Mouse (Mus musculus): Measurements from ENCODE around the gene Dnlz. TPM values are rescaled to one million over a fixed set of nuclear protein-coding genes. Genes with fewer than 3 reads are reported as not detected.

Gene Dnlz
- polyA plus RNA-seq, 1 experiment from 2014 or later: 35.0 TPM

DNA sequence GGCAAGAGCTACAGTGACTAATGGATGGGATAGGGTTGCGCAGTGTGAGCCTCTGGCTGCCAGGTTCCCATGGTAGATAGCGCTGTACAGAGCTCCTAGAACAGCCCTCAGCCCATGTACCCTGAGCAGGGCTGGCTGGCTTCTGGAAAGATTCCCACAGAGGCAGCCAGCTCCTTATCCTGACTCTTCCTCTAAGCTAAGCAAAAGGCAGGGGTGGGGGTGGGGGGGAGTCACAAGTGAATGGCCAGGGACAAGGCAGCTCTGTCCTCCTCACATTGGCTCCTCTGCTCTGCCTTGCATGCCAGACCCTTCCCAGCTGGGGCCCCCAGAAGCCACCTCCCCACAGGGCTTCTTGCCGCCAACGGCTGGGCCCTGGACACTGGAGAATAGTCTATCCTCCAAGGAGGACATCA is 21.8 kb downstream of the Dnlz start:
- no peak overlapping the region for H3K27ac ChIP-seq (ENCODE audit: low read depth, low read length)
- no peak for ATAC-seq (ENCODE audit: low FRiP score)
- WGBS: 84% methylated on average over 4 of the region's 4 CpGs
- H3K9me3 ChIP-seq (ENCODE audit: control insufficient read depth, low read length): no peaks in the 10 kb centered on the region
- H3K36me3 ChIP-seq (ENCODE audit: control insufficient read depth, insufficient read depth, low read length): peaks cover 28% of the 10 kb centered on the region
- H3K4me3 ChIP-seq (ENCODE audit: low read depth, low read length): no peak overlapping the region
- H3K4me1 ChIP-seq (ENCODE audit: control insufficient read depth, insufficient read depth, low read length): no peaks in the 10 kb centered on the region
- DNase-seq (ENCODE audit: low spot score, missing footprints): no peak
- no peak overlapping the region for H3K9ac ChIP-seq (ENCODE audit: low read length)
- H3K4me2 ChIP-seq: no peak overlapping the region
- H3K27me3 ChIP-seq (ENCODE audit: control insufficient read depth, insufficient read depth, low read length): no peaks in the 10 kb centered on the region

DNA sequence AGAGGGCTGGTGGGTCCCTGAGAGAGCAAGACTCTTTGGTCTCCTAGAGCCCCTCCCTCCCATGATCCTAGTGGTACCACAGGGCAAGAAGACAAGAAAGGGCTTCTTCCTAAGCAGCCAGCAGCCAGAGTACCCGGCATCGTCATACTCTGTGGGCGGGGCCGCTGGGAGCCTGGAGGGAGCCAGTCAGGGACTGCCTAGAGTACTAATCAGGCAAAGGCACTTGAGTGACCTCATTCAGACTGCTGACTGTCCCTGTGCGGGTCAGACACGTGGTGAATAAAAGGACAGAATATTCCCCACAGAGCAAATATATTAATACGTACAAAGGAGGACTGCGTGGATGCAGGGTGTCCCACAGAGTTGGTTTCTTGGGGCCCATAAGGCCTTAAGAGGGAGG is 22.5 kb downstream of the Dnlz start:
- no peak overlapping the region for H3K9ac ChIP-seq (ENCODE audit: low read length)
- no peak overlapping the region for H3K4me2 ChIP-seq
- H3K27ac ChIP-seq (ENCODE audit: low read depth, low read length): no peak overlapping the region
- no peaks in the 10 kb centered on the region for H3K27me3 ChIP-seq (ENCODE audit: control insufficient read depth, insufficient read depth, low read length)
- no peaks in the 10 kb centered on the region for H3K4me1 ChIP-seq (ENCODE audit: control insufficient read depth, insufficient read depth, low read length)
- H3K9me3 ChIP-seq (ENCODE audit: control insufficient read depth, low read length): no peaks in the 10 kb centered on the region
- H3K36me3 ChIP-seq (ENCODE audit: control insufficient read depth, insufficient read depth, low read length): peaks cover 28% of the 10 kb centered on the region
- ATAC-seq (ENCODE audit: low FRiP score): no peak
- WGBS: 65% methylated on average over 8 of the region's 8 CpGs
- no peak for DNase-seq (ENCODE audit: low spot score, missing footprints)
- H3K4me3 ChIP-seq (ENCODE audit: low read depth, low read length): no peak overlapping the region

DNA sequence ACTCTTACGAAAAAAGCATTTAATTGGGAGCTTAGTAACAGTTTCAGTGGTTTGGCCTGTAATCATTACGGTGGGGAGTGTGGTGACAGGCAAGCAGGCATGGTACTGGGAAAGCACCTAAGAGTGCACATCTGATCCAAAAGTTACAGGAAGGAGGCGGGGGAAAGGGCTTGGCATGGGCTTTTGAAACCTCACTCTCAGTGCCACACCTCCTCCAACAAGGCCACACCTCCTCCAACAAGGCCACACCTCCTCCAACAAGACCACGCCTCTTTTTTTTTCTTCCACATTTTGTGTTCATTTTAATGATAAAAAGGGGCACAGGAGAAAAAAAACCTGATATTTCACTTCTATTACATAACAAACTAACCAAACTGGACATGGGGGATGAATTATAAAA is 24.1 kb downstream of the Dnlz start:
- no peak overlapping the region for H3K4me3 ChIP-seq (ENCODE audit: low read depth, low read length)
- H3K9me3 ChIP-seq (ENCODE audit: control insufficient read depth, low read length): no peaks in the 10 kb centered on the region
- H3K27ac ChIP-seq (ENCODE audit: low read depth, low read length): no peak overlapping the region
- H3K36me3 ChIP-seq (ENCODE audit: control insufficient read depth, insufficient read depth, low read length): peaks cover 36% of the 10 kb centered on the region
- no peaks in the 10 kb centered on the region for H3K27me3 ChIP-seq (ENCODE audit: control insufficient read depth, insufficient read depth, low read length)
- no peak for ATAC-seq (ENCODE audit: low FRiP score)
- H3K9ac ChIP-seq (ENCODE audit: low read length): no peak overlapping the region
- no peak for DNase-seq (ENCODE audit: low spot score, missing footprints)
- WGBS: 97% methylated on average over 4 of the region's 4 CpGs
- no peak overlapping the region for H3K4me2 ChIP-seq
- no peaks in the 10 kb centered on the region for H3K4me1 ChIP-seq (ENCODE audit: control insufficient read depth, insufficient read depth, low read length)

DNA sequence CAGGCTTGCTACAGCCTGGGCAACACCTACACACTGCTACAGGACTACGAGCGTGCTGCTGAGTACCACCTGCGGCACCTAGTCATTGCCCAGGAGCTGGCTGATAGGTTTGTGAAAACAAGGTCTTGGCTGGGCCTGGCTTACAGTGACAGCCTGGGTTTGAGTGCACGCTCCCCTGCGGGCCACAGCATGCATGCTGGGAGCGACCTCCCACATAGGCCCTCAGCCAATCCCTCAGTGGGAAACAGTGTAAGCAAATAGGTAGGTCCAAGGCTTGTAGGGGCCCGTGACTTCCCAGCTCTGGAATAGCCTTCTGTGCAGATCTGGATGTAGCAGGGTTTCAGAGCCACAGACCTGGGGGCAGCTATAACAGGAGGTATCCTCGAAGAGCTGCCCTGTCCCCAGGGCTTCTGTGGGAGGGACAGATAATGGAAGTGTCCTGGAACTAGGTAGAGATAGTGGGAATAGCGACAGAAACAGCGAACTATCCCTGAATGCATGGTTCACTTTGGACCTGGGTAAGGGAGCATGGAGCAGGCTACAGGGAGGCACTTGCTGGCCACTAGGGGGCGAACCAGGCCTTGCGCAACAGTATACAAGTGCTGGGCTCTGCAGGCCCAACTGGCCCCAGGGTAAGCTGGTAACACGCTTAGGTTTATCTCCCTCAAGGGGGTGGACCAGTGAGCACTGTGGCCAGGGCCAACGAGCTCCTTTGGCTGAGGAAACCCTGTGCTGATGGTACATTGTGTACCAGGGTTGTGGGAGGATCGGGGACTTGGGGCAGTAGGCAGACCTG is 26.3 kb downstream of the Dnlz start:
- peak; percentile 79 for ATAC-seq (ENCODE audit: low FRiP score)
- no peak overlapping the region for H3K4me3 ChIP-seq (ENCODE audit: low read depth, low read length)
- H3K4me1 ChIP-seq (ENCODE audit: control insufficient read depth, insufficient read depth, low read length): no peaks in the 10 kb centered on the region
- no peaks in the 10 kb centered on the region for H3K27me3 ChIP-seq (ENCODE audit: control insufficient read depth, insufficient read depth, low read length)
- no peak overlapping the region for H3K9ac ChIP-seq (ENCODE audit: low read length)
- WGBS: 69% methylated on average over 15 of the region's 15 CpGs
- no peak overlapping the region for H3K4me2 ChIP-seq
- H3K9me3 ChIP-seq (ENCODE audit: control insufficient read depth, low read length): no peaks in the 10 kb centered on the region
- DNase-seq (ENCODE audit: low spot score, missing footprints): peak; percentile 93
- no peak overlapping the region for H3K27ac ChIP-seq (ENCODE audit: low read depth, low read length)
- H3K36me3 ChIP-seq (ENCODE audit: control insufficient read depth, insufficient read depth, low read length): peaks cover 30% of the 10 kb centered on the region

DNA sequence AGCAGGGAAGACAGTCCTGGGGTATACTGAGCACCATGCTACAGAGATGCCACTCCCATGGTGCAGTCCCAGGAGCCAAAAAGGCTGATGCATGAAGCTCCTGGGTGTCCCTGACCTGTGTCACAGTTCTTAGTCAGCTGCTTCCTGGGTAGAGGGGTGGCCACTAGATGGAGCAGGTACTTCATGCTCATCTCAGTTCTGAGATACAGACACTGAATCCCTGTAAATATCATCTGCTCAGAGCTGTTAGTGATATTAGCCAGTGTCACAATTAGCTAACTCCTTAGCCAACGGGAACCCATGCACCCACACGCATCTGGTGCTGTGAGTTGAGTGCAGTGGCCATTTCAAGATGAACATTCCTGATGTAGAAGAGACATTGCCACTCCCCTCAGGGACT is 27.0 kb downstream of the Dnlz start:
- no peak for DNase-seq (ENCODE audit: low spot score, missing footprints)
- Histone ChIP-seq H3K9me3 (ENCODE audit: control insufficient read depth, low read length) (no peaks in the 10 kb centered on the region), H3K9ac (ENCODE audit: low read length) (no peak overlapping the region), H3K4me2 (no peak overlapping the region), H3K27me3 (ENCODE audit: control insufficient read depth, insufficient read depth, low read length) (no peaks in the 10 kb centered on the region), H3K36me3 (ENCODE audit: control insufficient read depth, insufficient read depth, low read length) (peaks cover 28% of the 10 kb centered on the region), H3K27ac (ENCODE audit: low read depth, low read length) (no peak overlapping the region), H3K4me1 (ENCODE audit: control insufficient read depth, insufficient read depth, low read length) (no peaks in the 10 kb centered on the region), H3K4me3 (ENCODE audit: low read depth, low read length) (no peak overlapping the region)
- WGBS: 89% methylated on average over 2 of the region's 2 CpGs
- ATAC-seq (ENCODE audit: low FRiP score): no peak

DNA sequence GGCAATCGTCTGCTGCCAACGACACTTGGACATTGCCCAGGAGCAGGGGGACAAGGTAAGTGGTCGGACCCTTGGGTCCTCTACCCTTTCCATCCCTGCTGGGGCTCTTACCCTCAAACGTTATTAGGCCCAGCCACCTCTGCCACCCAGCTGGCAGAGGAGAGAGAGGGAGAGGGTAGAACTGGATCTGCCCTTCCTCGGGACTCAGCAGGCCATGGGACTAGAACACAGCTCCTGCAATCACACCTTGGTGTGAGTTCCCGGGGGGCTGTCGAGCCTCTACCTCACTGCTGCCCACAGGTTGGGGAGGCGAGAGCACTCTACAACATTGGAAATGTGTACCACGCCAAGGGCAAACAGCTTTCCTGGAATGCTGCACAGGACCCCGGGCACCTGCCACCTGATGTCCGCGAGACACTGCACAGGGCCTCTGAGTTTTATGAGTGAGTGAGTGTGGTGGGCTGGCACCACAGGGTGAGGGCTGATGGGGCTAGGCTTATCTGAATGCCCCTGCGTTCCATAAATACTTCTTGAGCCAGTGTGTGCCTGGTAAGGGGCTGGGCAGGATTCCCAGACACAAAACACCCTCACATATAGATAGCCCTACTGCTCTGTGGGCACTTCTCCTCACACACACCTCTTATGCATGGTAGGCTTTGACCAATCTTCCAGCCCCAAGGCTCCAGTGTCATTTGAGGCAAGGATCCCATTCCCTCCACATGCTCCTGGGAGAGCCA is 28.2 kb downstream of the Dnlz start:
- peaks cover 28% of the 10 kb centered on the region for H3K36me3 ChIP-seq (ENCODE audit: control insufficient read depth, insufficient read depth, low read length)
- H3K4me2 ChIP-seq: no peak overlapping the region
- no peaks in the 10 kb centered on the region for H3K9me3 ChIP-seq (ENCODE audit: control insufficient read depth, low read length)
- H3K4me1 ChIP-seq (ENCODE audit: control insufficient read depth, insufficient read depth, low read length): no peaks in the 10 kb centered on the region
- no peak overlapping the region for H3K4me3 ChIP-seq (ENCODE audit: low read depth, low read length)
- H3K27me3 ChIP-seq (ENCODE audit: control insufficient read depth, insufficient read depth, low read length): no peaks in the 10 kb centered on the region
- DNase-seq (ENCODE audit: low spot score, missing footprints) (no peak), ATAC-seq (ENCODE audit: low FRiP score) (no peak)
- 96% methylated on average over 13 of the region's 13 CpGs for WGBS
- no peak overlapping the region for H3K27ac ChIP-seq (ENCODE audit: low read depth, low read length)
- H3K9ac ChIP-seq (ENCODE audit: low read length): no peak overlapping the region

DNA sequence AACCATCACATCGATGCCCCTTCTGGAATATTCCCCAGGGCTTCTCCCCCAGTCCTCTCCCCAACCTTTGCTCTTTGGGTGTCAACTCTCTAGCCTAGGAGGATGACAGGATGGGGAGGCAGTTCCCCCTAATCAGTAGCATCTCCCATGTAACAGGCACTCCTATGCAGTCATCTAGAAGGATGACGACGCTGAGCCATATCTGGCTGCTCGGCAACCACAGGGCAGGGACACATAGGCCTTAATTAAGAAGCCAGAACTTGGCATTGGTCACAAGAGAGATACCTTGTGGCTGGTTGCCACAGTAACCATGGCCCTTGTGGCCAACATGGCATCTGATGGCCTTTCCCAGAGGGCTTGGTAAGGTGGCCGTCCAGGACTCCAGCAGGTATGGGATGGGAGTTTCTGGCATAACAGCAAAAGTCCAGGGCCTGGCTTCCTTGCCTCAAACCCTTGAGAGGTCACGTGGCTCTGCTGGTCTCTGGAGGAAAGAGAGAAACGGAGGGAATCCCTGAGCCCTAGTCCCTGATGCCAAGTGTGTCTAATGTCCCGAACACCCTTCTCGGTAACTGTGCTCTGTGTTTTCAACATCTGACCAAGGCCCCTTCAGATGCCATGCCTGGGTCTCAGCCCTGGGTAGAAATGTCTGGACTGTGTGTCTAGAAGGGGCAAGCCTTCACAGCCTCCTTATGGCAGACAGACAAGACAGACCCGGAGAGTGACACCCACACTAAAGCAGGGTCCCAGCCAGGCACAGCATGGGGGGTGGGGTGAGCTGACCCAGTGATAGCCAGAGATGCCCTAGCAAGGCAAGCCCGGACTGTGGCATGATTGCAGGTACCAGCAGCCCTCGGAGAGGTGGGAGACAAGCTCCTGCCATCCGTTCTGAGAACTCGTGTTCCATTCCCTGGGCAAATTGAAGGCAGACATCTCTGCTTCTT is 31.4 kb downstream of the Dnlz start:
- no peak overlapping the region for H3K4me3 ChIP-seq (ENCODE audit: low read depth, low read length)
- H3K36me3 ChIP-seq (ENCODE audit: control insufficient read depth, insufficient read depth, low read length): peaks cover 12% of the 10 kb centered on the region; the same call in 1 of the 2 replicates
- ATAC-seq (ENCODE audit: low FRiP score): no peak
- no peaks in the 10 kb centered on the region for H3K9me3 ChIP-seq (ENCODE audit: control insufficient read depth, low read length)
- peaks cover 21% of the 10 kb centered on the region for H3K4me1 ChIP-seq (ENCODE audit: control insufficient read depth, insufficient read depth, low read length)
- DNase-seq (ENCODE audit: low spot score, missing footprints): peak; percentile 65
- H3K27me3 ChIP-seq (ENCODE audit: control insufficient read depth, insufficient read depth, low read length): no peaks in the 10 kb centered on the region
- H3K27ac ChIP-seq (ENCODE audit: low read depth, low read length): no peak overlapping the region
- H3K4me2 ChIP-seq: no peak overlapping the region
- H3K9ac ChIP-seq (ENCODE audit: low read length): no peak overlapping the region
- 90% methylated on average over 14 of the region's 14 CpGs for WGBS

DNA sequence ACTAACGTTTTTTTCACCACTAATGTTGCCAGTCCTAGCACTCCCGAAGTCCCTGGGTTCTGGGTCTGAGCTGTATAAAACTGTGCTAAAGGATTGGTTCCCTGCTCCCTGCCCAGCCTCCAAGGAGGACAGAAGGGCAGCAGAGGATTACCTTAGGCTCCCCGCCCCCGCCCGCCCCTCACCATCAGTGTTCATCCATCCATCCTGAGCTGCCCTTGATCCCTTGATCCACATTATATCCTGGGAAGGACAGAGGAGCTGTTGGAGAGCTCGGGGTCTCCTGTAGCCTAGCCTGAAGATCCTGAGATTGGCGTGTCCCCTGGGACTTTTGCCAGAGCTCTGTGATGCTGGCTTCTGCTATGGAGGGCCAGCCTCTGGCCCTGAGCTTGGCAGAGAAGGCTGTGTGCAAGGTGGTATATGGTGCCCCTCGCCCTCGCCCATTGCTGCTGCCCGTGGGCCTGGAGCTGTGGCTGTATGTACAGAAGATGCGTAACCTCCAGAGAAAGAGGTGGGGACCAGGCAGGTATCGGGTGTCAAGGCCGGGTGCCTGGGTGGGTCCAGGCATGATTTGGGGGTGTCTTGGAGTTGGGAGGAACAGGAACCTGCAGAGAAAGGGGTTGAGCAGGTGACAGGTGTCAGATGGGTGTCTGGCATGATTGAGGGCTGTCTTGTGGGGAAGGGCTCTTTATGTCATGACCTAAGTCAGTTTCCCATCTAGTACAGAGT is 32.2 kb downstream of the Dnlz start:
- DNase-seq (ENCODE audit: low spot score, missing footprints) (peak; percentile 76), ATAC-seq (ENCODE audit: low FRiP score) (no peak)
- Histone ChIP-seq H3K9ac (ENCODE audit: low read length) (no peak overlapping the region), H3K4me1 (ENCODE audit: control insufficient read depth, insufficient read depth, low read length) (peaks cover 24% of the 10 kb centered on the region), H3K36me3 (ENCODE audit: control insufficient read depth, insufficient read depth, low read length) (peaks cover 8% of the 10 kb centered on the region; the same call in 1 of the 2 replicates), H3K4me2 (no peak overlapping the region), H3K4me3 (ENCODE audit: low read depth, low read length) (no peak overlapping the region), H3K27ac (ENCODE audit: low read depth, low read length) (no peak overlapping the region), H3K9me3 (ENCODE audit: control insufficient read depth, low read length) (no peaks in the 10 kb centered on the region), H3K27me3 (ENCODE audit: control insufficient read depth, insufficient read depth, low read length) (no peaks in the 10 kb centered on the region)
- WGBS: 83% methylated on average over 13 of the region's 13 CpGs

Measured in midbrain, embryonic 11.5 days (tissue).